Mouse (Mus musculus) natural killer cell, adult 2 months (primary cell): ENCODE data around the gene Stim2.
A peak's percentile ranks its signal among the peaks of the same experiment; 100 is the strongest.

Experiments used
- DNase-seq, 2 experiments: peaks; one replicate each; pipeline ENCODE4 v3.0.0; 2022; ENCODE audit warnings: low spot score in 2 of 2

Stim2 gene

DNA sequence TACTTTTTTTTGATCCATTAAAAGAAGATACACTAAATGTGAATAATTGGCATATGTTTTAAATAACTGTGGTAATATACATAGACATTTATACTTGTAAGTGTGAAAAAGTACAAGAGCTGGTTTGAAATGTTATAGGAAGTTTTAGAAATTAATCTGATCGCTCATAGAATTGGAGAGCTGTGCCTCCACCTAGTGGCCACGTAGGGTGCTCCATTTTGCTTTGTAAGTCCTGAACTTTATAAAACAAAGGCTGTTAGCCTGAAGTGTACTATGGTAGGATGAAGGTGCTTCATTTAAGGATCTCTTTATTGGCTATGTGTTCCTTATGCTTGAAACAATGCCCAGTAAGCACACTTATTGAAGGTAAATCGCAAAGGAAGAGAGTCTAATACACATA is 115.0 kb downstream of the Stim2 start:
- DNase-seq = peak; percentile 40 to 64

DNA sequence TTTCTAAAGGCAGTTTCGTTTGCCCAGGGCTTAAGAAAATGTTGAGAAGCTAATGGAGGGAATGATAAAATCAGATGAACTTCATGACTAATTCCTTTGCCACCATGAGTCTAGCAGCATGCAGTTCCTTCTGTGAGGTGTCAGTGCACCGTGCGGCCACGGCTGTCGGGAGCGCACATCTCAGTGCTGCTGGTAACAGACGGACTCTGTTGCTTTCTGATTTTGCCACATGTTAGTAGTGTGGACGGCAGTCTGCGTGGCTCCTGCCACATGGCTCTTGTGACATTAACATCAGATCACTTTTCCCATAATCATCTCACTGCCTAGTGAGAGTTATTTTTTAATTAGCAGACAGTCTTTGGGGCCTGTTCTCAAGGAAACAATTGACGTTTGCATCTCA is 118.2 kb downstream of the Stim2 start:
- DNase-seq = no peak

DNA sequence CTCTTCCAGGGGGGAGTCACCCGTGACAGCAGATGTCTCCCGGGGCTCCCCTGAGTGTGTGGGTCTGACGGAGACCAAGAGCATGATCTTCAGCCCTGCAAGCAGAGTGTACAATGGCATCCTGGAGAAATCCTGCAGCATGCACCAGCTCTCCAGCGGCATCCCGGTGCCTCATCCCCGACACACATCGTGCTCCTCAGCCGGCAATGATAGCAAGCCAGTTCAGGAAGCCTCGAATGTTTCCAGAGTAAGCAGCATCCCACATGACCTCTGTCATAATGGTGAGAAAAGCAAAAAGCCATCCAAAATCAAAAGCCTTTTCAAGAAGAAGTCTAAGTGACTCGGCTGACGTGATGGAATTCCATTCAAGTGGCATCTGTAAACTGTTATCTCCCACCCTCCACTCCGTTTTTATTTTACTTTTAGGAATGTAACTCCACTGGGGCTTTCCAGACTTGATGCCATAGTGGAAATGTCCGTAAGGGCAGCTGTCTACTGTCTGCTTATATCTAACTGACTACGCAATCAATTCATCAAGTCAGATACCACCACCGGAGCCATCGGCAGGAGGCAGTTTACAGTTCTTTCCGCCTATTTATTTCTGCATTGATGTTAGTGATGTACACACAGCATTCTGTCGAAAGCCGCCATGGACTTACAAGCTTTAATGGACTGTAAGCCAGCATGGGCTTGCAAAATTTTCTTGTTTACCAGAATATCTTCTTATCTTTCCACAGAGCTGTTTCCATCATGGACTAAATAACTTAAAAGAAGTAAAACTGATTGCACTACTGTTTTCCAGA is 120.3 kb downstream of the Stim2 start:
- no peak for DNase-seq

DNA sequence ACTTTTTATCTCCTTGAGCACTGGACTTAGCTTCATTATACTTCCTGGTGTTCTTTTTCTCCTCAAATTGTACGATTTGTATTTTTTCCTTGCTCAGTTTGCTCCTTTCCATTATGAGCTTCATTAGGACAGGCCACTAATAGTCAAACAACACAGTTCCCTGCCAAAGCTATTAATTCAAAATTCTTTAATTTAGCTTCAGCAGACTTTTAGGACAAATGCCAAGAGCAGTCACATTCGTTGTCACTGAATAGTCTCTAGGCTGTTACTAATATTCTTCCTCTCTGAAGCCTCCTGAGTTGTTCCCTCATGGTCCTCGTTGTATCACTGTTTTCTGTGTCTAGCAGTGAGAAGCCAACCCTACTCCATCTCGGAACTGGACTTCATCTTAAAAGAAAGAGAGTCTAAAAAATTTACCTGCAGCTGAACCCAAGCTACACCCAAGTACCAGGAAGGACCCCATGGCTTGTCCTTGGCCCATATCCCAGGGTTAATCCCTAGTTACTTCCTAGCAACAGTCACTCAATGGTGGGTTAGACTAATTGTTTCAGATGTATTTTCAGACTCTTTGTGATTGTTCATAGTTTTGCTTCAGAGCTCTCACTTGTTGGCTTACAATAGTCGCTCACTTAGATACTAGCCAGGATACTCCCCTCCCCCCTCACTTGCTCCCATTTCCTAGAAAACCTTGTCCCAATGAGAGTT is 149.9 kb downstream of the Stim2 start:
- DNase-seq = no peak

DNA sequence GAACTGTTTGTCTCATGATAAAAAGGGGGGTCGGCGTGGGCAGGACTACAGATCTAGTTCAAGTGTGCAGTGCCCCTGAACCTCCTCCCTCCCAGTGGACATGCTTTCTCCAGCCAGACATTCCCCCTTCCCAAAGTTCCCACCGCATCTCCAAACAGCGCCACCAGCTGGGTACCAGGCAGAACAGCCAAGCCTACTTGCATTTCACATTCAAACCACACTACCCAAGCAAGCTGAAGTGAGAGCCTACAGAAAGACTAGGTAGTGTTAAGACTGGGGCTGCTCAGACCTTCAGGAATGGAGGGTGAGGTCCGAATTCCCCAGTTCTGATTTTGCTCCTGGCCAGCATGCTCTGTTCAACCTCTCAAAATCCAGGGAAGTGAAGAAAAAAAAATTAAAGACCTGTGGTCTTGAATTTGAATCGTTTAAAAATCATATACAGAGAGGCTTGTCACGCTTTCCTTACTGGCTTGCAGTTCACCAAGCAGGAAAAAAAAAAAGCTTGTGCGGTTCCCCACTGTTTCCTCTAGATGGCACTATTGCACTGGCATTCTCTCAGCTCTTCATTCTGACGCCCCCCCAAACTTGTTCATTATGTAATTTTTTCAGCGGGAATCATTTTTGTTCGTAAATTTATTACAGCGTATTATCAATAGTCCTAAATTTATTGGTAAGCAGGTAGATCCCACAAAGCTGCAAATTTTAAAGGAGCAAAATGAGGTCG is 156.4 kb downstream of the Stim2 start:
- peak in 1 of 2 experiments; percentile 3 for DNase-seq

DNA sequence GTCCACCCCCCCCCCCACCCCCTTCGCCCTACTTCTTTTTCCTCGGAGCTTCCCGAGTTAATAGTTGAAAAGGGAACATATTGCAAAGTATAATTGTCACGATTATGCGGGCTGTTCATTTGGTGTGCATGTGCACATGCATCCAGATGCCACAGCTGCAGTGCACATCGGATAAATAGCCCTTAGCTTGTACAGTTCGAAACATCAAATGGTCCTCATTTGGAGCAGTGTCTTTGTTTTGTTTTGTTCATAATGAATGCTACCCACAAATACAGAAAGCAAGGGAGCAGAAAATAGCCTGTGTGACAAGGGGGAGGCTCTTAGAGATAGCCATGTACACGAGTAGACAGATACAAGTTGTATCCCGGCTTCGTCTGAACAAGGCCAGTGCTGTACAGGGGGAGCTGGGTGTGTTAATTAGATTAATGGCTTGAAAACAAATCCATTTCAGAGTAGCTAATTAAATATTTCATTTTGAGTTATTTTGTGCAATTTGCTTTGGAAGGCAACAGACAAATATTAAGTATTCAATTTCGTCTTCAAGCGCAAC is 157.0 kb downstream of the Stim2 start:
- no peak for DNase-seq

DNA sequence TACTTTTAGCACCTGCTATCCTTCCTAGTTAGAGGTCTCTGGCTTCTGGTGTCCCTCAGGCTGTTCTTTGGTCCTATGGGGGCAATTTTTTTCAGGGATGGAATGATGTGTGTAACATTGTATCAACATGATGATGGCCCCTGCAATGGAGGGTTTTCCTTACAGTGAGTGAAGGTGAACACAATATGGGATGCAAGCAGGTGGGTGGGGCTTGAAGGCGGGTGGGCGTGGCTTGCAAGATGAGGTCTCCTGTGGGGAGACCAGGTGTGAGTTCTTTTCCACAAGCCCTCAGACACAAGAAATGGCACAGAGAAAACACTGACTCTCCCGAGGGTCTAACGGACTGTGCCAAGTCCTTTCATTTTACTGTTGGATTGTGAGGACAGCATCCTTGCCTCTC is 157.6 kb downstream of the Stim2 start:
- DNase-seq = no peak

DNA sequence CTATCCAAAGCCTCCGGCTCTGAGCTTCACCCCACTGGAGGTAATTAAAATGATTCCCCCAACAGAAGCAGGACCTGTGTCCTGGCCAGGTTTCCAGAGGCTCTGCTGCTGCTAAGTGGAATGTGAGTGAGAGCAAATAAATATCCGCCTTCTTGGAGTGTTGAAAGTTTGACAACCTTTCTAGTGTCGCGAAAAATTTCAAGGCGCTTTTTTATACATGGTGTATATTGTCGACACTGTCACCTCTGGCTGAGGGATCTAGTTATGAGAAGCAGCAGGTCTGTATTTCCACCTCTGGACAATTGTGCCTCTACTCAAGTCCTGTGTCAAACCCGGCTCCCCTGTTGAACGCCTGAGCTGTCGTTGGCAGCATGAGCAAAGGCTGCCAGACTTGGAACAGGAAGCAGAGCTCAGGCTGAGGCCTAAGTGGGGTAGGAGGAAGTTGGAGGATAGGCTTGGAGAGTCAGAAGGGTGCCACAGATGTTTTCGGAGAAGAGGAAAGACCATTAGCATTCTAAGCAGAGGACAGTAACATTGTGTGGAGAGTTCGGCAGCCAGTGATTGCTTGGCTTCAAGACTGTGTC is 158.7 kb downstream of the Stim2 start:
- DNase-seq = no peak

DNA sequence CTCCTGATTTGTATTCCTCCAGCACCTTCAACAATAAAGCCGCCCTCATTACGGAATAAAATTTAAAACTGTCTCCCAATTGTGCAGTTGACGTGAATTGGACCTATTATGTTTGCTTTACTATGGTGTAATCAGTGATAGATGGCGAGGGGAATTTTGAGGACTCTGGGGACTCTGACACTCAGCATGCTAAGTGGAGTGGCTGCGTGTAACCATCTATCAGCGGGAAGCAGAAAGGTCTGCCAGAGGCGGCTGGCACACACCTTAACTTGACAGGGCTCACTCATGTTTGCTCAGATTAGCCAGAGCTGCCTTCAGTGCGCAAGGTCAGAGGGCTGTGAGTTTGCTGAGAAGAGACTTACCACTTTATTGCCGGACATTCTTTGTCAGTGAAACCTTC is 159.9 kb downstream of the Stim2 start:
- DNase-seq = no peak

DNA sequence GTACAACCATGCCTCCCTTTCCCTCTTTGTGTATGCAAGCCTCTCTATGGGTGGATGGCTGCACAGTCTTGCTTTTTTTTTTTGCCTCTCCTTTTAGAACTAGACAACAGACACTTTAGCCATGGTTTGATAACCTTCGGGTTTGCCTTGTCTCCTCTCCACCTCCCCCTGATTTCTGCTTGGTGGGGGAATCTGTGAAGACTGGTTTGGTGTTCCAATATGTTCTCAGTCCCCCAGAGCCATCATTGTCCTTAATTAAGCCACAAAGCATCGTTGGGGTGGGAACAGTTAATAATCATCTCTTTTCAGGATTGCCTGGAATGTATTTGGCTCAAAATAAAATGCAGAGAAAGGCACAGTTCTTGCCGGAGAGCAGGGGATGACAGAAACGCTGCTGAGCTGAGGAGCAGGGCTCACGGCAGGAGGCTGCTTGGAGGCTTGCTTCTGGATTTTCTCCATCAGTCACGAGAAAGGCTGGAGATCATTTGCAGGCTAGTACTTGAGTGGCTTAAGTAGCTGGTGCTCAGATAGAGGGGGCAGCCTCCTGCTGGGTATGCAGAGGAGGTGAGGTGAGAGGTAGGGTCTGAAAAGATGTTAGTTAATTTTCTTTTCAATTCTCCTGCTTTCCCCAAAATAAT is 161.0 kb downstream of the Stim2 start:
- no peak for DNase-seq

DNA sequence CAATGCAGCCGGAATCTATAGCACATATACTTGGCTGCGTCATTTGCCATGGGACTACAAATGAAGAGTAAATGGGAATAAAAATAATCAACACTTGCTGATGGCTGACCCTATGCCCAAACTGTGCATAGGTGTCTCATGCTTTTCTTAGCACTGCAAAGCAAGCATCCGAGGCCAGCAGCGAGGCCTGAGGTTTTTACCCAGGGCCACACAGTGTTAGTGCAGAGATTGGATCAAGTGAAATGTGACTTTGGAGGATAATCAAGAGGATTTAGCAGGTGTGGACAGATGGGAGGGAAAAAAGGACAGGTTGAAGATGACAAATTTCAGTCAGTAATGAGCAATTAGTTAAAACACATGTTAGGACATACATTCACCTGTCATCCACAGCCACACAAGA is 162.3 kb downstream of the Stim2 start:
- no peak for DNase-seq

DNA sequence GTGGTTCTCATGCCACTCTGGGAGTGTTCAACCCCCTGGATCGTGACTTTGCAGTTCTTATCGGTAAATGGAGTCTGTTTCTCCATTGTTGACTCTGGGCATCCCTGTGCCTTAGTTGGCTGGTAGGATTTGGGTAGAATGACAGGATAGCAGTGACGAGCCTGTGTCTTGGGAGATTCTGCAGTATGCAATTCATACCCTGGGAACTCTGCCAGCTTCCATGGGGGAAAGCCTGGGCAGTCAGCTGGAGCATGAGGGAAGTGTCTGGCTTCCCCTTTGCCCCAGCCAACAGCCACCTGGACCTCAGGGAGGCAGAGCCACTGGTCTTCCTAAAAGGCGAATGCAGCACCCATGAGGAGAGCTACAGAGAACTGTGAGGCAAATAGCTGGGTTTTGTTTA is 165.6 kb downstream of the Stim2 start:
- DNase-seq = no peak
